Mouse (Mus musculus) thymus, adult 2 months (tissue): ENCODE measurements at regions not wholly inside any gene's neighbourhood (a gene's known extent, or its start where the extent isn't known, plus 50 kb on each side); places are given as distances from the start of the nearest gene placed in this dataset.

Experiments
- DNase-seq: peaks from one replicate; pipeline ENCODE4 v3.0.0; 2021
- H3K27ac ChIP-seq: fragments of 200-500 bp; 2 replicates; pipeline ENCODE4 v1.5.1; 2012; ENCODE audit warnings: low read length, control low read depth; ENCODE audit not compliant: control insufficient read depth, insufficient read depth
- H3K27me3 ChIP-seq: fragments of 200-500 bp; 2 replicates; pipeline ENCODE4 v1.6.1; 2012; ENCODE audit warnings: mild to moderate bottlenecking, low read length, moderate library complexity, mixed read lengths; ENCODE audit not compliant: control insufficient read depth, insufficient read depth
- H3K36me3 ChIP-seq: fragments of 200-500 bp; 2 replicates; pipeline ENCODE4 v1.6.1; 2012; ENCODE audit warnings: mild to moderate bottlenecking, low read length, moderate library complexity; ENCODE audit not compliant: control insufficient read depth, insufficient read depth
- H3K4me1 ChIP-seq: fragments of 200-500 bp; replicated peaks from 2 replicates; pipeline ENCODE4 v1.6.1; 2012; ENCODE audit warnings: low read length; ENCODE audit not compliant: control insufficient read depth, insufficient read depth
- H3K4me3 ChIP-seq: fragments of 200-500 bp; 2 replicates; pipeline ENCODE4 v1.5.1; 2012; ENCODE audit warnings: mild to moderate bottlenecking, low read length, control low read depth, moderate library complexity; ENCODE audit not compliant: control insufficient read depth, insufficient read depth
- CTCF ChIP-seq: fragments of 200-500 bp; IDR thresholded peaks from 2 replicates; pipeline ENCODE4 v1.5.1; 2012; ENCODE audit warnings: mild to moderate bottlenecking, control low read depth, low read length, moderate library complexity, borderline replicate concordance; ENCODE audit not compliant: control insufficient read depth, poor library complexity, insufficient read depth; ENCODE audit errors: extremely low read depth
- POLR2A ChIP-seq: fragments of 200-500 bp; IDR thresholded peaks from 2 replicates; pipeline ENCODE4 v1.6.1; 2012; ENCODE audit warnings: mild to moderate bottlenecking, low read length, control low read depth, moderate library complexity; ENCODE audit not compliant: control insufficient read depth, poor library complexity, insufficient read depth; ENCODE audit errors: extremely low read depth
- WGBS: fragments of 180-500 bp; shearing (Covaris S2); methylation state at CpG from one replicate; pipeline ENCODE4 v1.1.7; 2018; 5-methylcytosine and 5-hydroxymethylcytosine counted together

DNA sequence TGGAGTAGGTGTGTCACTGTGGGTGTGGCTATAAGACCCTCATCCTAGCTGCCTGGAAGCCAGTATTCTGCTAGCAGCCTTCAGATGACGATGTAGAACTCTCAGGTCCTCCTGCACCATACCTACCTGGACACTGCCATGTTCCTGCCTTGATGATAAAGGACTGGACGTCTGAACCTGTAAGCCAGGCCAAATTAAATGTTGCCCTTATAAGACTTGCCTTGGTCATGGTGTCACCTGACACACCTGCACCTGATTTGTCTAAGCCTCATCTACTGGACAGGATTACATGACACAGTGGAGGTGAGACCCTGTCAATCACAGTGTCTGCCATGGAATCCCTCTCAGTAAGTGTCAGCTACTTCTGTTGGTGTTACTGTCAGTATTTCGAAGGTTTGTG lies 92.5 kb upstream of the Pgrmc2 start:
- Histone ChIP-seq H3K36me3 (no peaks in the 10 kb centered on the region), H3K27me3 (no peaks in the 10 kb centered on the region), H3K4me3 (no peak overlapping the region), H3K27ac (no peak overlapping the region), H3K4me1 (peaks cover 4% of the 10 kb centered on the region; the same call in 1 of the 2 replicates)
- TF ChIP-seq CTCF (no peak), POLR2A (no peak)
- DNase-seq: no peak
- 98% methylated on average over 3 of the region's 3 CpGs for WGBS

DNA sequence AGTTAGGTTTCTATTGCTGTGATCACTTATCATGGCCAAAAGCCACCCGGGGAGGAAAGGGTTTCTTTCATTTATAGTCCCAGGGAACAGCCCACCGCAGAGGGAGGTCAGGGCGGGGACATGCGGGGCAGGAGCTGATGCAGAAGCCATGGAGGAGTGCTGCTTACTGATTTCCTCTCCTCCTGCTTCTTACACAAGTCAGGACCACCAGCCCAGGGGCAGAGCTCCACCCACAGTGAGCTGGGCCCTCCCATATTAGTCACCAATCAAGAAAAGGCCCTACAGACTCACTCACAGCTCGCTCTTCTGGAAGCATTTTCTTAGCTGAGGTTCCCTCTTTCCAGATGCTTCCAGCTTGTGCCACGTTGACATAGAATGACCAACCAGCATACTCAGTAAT lies 90.7 kb upstream of the Pgrmc2 start:
- TF ChIP-seq POLR2A (no peak), CTCF (no peak)
- Histone ChIP-seq H3K36me3 (no peaks in the 10 kb centered on the region), H3K27ac (no peak overlapping the region), H3K27me3 (no peaks in the 10 kb centered on the region), H3K4me3 (no peak overlapping the region), H3K4me1 (peaks cover 9% of the 10 kb centered on the region)
- WGBS: 88% methylated on average over 6 of the region's 6 CpGs
- no peak for DNase-seq

DNA sequence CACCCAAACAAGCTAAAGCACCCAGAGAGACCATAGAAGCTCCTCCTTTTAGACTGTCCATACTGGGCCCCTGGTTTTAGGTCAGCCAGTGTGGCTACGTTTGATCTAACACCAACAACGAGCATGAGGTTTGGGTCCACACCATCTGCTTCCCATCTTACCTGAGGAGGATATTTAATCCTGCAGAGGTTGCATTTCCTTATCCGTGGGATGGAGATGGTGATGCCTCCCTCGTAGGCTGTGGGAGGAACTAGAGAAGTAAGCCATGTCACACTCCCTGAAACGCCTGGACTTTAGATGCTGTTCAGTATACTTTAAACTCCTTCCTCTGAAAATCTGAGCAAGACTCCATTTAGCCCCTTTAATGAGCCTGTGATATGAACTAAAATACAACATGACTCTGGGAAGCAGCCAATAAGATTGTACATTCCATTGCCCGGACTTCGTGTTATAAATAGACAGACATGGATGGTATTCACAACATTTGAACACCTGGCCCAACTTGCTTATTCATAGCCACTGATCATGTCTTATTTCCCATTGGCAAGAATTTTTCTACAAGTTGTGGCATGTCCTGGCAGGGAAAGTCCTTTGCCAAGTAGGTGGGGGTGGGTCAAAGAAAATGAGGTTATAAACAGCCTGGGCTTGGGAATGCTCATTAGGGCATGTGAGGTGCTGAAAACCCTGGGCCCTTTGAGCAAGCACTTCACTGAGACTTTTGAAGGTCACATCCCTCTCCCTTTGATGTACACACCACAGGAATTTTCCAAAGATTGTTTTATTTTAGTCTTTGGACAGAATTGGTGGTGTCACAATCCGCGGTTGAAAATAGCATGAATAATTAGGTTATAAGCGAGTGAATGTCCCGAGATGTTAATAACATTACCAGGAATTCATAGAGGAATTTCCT lies 89.7 kb upstream of the Pgrmc2 start:
- Histone ChIP-seq H3K27me3 (no peaks in the 10 kb centered on the region), H3K4me3 (no peak overlapping the region), H3K4me1 (peaks cover 9% of the 10 kb centered on the region), H3K27ac (no peak overlapping the region), H3K36me3 (no peaks in the 10 kb centered on the region)
- TF ChIP-seq CTCF (no peak), POLR2A (no peak)
- DNase-seq: no peak
- 92% methylated on average over 11 of the region's 11 CpGs for WGBS

DNA sequence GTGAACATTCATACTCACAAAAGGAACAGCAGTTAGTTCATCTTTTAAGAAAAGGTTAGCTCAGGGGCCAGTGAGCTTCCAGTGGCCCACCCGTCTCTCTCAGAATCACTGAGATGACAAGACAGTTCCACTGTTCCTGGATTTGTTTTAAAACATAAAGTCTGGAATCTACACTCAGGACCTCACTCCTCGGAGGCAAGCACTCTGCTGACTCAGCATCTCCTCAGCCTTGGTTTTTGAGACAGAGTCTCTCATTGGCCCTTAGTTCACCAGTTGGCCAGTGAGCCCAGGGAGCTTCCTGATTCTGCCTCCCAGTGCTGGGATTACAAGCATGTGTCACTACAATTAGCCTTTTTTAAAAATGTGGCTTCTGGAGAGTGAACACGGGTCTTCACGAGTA lies 88.9 kb upstream of the Pgrmc2 start:
- 97% methylated on average over 4 of the region's 4 CpGs for WGBS
- no peaks in the 10 kb centered on the region for H3K36me3 ChIP-seq
- no peak for DNase-seq
- no peak overlapping the region for H3K4me3 ChIP-seq
- no peaks in the 10 kb centered on the region for H3K27me3 ChIP-seq
- TF ChIP-seq CTCF (no peak), POLR2A (no peak)
- H3K27ac ChIP-seq: no peak overlapping the region
- H3K4me1 ChIP-seq: peaks cover 5% of the 10 kb centered on the region

DNA sequence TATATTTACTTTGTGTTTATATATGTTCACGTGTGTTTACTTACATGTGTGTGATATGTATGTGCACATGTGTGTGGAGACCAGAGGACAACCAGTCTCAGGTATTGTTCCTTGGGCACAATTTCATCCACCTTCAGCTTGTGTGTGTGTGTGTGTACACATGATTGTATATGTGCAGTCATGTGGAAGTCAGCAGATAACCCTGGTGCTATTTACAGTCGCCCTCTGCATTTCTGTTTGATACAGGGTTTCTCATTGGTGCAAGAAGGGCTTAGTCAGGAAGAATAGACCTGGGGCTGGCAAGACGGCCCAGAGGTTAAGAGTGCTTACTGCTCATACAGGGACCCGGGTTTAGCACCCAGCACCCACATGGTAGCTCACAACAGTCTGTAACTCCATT lies 88.5 kb upstream of the Pgrmc2 start:
- TF ChIP-seq POLR2A (no peak), CTCF (no peak)
- H3K4me1 ChIP-seq: peaks cover 5% of the 10 kb centered on the region
- DNase-seq: no peak
- H3K27me3 ChIP-seq: no peaks in the 10 kb centered on the region
- WGBS: 96% methylated on average over 4 of the region's 4 CpGs
- H3K36me3 ChIP-seq: no peaks in the 10 kb centered on the region
- H3K4me3 ChIP-seq: no peak overlapping the region
- no peak overlapping the region for H3K27ac ChIP-seq

DNA sequence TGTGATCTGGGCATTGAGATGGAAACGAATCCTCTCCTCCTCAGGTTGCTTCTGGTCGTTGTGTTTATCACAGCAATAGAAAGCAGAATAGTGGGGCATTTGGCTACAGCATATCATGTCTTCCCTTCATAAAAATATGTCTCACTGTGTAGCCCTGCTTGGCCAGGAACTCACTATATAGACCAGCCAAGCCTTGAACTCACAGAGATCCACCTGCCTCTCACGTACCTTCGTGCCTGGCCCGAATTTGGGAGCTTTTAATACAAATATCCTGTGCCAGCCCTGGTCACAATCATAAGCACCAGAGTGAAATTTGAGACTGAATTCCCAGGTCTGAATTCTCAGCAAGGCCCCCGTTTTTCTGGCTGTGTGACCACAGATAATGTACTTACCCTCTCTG lies 87.7 kb upstream of the Pgrmc2 start:
- Histone ChIP-seq H3K27me3 (no peaks in the 10 kb centered on the region), H3K36me3 (no peaks in the 10 kb centered on the region), H3K4me1 (peaks cover 5% of the 10 kb centered on the region), H3K4me3 (no peak overlapping the region), H3K27ac (no peak overlapping the region)
- TF ChIP-seq CTCF (no peak), POLR2A (no peak)
- 89% methylated on average over 6 of the region's 6 CpGs for WGBS
- no peak for DNase-seq
